Mouse (Mus musculus) E14TG2a.4 (cell line): ENCODE data around the gene Tas2r120.

Experiments
- CTCF ChIP-seq: conservative IDR thresholded peaks from 2 replicates; pipeline ENCODE4 v1.5.1; 2014; ENCODE audit warnings: low read length
- NANOG ChIP-seq: IDR thresholded peaks from 2 replicates; pipeline ENCODE4 v1.6.1; 2014; ENCODE audit warnings: borderline replicate concordance, low read length, mixed read lengths
- POU5F1 ChIP-seq: IDR thresholded peaks from 2 replicates; pipeline ENCODE4 v1.6.1; 2014; ENCODE audit warnings: low read length, borderline replicate concordance

GRCm38 (mm10) chr6:132651426-132651825 lies 5.3 kb upstream of the Tas2r120 start, which contains the start of gene A630073D07Rik:
- TF ChIP-seq CTCF (no peak), NANOG (no peak), POU5F1 (no peak)
